Mouse (Mus musculus) adrenal gland, postnatal 14 days (tissue): Measurements from ENCODE around the gene Arl6. TPM values are rescaled to one million over a fixed set of nuclear protein-coding genes. Genes with fewer than 3 reads are reported as not detected.

Source experiments
- DNase-seq: peaks from one replicate; pipeline ENCODE4 v3.0.0; 2021; ENCODE audit warnings: mixed read lengths
- long read RNA-seq, 2 experiments: library from polyadenylated mRNA; stranded (forward); transcript quantifications; one replicate each; pipeline ENCODE4 v2.0.0; 2021
- total RNA-seq: library from RNA; stranded (reverse); gene quantifications from 2 replicates; pipeline ENCODE4 v1.2.3, GENCODE M21; 2021

Arl6 gene
- 8.0 and 9.4 TPM in 2 replicates for total RNA-seq
- long read RNA-seq, experiment 1, transcript Arl6-201 (8 exons, 1,696 nt): major isoform, 12 of 14 reads
- long read RNA-seq, experiment 1, partial matches to known transcripts: 1 of 14 reads
- long read RNA-seq, experiment 1, other reads (novel, unspliced or antisense): 1 of 14 reads
- long read RNA-seq, experiment 2, transcript Arl6-201 (8 exons, 1,696 nt): major isoform, 13 of 13 reads
- long read RNA-seq, experiment 2, partial matches to known transcripts: 0 of 13 reads
- long read RNA-seq, experiment 2, other reads (novel, unspliced or antisense): 0 of 13 reads

DNA sequence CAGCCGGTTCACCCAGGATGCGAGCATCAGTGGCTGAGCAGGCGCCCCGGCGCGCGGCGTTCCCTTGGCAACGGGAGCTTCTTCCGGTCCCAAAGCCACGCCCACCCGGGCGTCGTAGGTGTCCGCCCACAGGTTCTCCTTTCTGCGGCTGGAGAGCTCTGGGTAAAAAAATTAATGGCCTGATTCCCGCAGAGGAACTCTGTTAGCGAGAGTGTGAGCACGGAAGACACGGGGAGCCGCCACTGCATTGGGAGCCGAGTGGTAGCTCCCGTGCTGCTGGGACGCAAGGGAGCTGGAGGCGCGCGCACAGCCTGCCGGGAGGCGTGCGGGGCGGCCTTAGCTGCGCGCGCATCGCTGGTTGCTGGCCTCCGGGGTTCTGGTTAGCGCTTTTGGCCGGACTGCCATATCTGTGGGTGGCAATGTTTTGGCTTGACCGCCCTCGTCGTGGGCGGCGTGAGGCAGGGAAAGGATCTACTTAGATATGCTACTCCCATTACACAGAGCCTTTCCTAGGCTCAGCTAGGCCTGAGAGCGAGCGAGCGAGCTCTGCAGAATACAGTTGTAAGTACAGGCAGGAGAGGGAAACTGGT is at the start of gene Arl6:
Gene Arl6 (minus strand): TSS at position 290 of the 590 bp plus-strand sequence.
- peak; percentile 96 for DNase-seq

GRCm38 (mm10) chr16:59685135-59685534 is 45.9 kb upstream of the Arl6 start:
- DNase-seq: no peak

DNA sequence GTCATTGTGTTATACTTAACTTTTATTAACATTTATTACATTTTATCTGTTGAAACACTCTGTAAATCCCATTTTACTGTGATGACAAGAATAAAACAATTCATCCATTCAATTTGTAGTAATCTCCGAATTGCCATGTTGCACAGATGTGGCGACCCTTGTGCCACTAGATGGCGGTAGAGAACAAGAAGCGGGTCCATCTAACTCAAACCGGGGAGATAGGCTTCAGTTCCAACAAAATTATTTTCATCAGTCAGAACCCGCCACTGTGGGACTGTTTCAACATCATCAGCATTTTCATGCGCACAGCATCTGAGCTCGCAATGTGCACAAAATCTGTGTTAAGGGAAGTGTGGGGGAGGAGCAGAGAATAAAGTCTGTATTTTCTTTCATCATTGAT is 44.2 kb upstream of the Arl6 start:
- peak; percentile 81 for DNase-seq

GRCm38 (mm10) chr16:59682216-59682891 is 43.2 kb upstream of the Arl6 start:
- DNase-seq: no peak

DNA sequence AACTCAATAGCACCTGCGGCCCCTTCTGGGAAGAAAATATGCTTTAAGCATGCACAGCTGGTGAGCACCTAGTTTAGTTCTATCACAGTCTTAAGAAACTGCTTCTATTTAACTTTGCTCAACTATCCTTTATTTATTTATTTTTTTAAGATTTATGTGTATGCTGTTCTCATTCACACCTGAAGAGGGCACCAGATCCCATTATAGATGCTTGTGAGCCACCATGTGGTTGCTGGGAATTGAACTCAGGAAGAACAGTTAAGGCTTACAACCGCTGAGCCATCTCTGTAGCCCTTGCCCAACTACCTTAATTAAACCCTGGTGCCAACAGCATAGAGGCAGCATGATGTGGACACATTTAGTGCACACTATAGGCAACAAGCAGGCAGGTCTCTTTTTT is 27.7 kb upstream of the Arl6 start:
- DNase-seq: no peak

- DNase-seq: no peak
These were observed 4.6 kb upstream of the Arl6 start for GRCm38 (mm10) chr16:59643766-59644165.

- DNase-seq: no peak
These were observed 794 bp upstream of the Arl6 start for GRCm38 (mm10) chr16:59639985-59640384.

GRCm38 (mm10) chr16:59634598-59634997 is 4.6 kb downstream of the Arl6 start:
- DNase-seq: no peak

GRCm38 (mm10) chr16:59621554-59621953 is 17.6 kb downstream of the Arl6 start:
- DNase-seq: no peak

DNA sequence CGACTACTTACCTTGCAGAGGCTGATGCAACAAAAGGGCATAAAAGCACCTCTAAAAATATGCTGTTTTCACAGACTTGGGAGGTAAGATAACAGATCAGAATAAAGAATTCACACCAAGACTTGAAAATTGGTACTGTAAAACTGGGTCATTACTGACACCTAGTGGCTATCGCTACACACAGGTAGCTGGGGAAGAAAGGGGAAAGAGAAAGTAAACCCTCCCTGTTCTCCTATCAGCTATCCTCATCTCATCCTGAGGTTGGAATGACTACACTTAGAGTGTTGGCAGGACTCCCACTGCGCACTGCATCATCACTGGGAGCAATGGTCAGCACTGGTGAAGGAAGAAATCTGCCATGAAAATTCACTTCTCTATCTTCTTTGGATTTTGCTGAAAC is 22.0 kb downstream of the Arl6 start:
- peak; percentile 62 for DNase-seq

GRCm38 (mm10) chr16:59615675-59616074 is 23.5 kb downstream of the Arl6 start:
- DNase-seq: no peak

DNA sequence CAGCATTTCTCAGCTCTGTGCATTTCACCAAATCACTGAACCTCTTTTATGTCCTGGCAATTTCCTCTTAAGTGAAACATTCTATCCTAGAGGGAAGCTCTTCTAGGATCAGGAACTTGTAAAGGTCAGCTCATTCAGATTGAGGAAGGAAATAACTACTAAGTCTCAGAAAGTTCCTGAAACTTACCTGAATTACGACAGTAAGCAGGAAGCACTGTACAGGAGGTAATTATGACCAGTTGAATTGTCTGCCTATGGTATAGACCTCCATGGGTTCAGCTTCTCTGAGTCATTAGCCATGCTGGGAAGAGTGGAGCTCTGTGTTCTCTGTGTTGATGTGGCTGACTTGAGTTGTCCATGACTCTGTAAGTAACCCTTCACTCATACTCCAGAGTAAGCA is 28.4 kb downstream of the Arl6 start:
- no peak for DNase-seq

DNA sequence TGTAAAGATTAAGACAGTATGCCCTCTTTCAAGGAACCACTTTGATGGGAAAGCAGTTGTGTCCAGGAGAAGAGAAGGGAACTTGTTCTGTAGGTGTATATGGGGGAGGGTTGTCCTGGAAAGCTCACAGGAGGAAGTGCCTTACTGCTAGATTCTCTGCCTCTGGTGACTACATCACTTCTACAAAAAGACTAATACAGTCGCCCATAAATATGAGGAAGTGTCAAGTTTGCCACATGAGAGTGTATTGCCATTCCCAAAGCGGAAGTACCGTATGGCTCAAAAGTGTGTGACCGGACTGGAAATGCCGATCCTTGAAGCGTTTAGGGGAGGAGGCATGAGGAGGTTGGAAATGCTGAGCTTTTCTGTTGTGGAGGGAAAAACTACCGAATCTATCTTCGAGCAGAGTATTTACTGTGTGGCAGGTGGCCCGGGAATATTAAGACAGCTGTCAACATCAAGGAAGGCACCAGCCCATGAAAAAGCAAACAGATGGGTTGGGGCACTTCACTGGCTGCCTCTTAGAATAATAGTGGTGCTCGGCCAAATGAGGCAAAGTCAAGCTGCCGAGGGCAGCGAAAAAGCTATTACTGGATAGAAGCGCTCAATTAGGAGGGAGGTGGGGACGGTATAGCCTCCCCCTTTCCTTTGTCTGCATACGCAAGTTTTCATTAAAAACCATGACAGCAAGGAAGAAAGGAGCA is 35.0 kb downstream of the Arl6 start:
- DNase-seq: no peak

DNA sequence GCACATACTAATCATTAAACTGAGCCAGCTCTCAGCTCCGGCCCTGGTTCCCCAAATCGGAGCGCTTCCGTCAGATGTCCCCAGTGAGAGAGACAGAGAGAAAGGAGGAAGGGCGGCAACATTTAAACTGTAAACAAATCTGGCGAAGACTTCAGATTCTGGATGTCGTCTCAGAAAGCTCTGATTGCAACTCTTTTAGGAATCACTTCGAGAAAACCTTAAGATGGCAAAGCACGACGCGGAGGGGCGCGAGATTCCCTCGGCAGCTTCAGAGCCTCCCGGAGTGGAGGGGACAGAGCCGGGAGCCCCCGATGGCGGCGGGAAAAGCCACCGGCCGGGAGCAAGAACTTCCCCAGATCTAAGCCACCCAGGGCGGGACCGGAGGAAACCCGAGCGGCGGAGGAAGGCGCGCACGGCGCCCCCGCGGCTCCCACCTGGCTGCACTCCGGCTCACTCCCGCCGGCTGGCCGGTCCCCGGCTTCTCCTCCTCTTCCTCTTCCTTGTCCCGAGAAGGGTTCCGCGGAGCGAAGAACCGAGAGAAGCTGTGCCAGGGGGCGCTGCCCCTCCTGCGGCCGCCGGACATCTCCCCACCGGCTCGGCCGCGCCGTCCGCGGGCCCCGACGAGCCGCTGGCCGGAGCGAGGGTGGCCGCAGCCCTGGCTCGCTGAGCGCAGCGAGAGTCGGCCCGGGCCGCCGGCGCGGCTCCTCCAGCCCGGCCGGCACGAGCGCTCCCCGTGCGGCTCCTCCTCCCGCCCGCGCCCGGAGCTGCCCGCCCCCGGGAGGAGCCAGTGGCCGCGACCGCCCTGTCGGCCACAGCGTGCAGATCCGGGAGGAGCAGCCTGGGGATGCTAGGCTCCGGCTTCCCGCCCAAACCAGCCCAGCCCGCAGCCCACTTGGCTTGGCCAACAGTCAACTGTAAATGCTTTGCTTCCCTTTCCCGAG is 38.6 kb downstream of the Arl6 start, which contains the start of gene Crybg3:
Gene Crybg3 (minus strand): TSS at position 669 of the 941 bp plus-strand sequence.
- peak; percentile 93 for DNase-seq

DNA sequence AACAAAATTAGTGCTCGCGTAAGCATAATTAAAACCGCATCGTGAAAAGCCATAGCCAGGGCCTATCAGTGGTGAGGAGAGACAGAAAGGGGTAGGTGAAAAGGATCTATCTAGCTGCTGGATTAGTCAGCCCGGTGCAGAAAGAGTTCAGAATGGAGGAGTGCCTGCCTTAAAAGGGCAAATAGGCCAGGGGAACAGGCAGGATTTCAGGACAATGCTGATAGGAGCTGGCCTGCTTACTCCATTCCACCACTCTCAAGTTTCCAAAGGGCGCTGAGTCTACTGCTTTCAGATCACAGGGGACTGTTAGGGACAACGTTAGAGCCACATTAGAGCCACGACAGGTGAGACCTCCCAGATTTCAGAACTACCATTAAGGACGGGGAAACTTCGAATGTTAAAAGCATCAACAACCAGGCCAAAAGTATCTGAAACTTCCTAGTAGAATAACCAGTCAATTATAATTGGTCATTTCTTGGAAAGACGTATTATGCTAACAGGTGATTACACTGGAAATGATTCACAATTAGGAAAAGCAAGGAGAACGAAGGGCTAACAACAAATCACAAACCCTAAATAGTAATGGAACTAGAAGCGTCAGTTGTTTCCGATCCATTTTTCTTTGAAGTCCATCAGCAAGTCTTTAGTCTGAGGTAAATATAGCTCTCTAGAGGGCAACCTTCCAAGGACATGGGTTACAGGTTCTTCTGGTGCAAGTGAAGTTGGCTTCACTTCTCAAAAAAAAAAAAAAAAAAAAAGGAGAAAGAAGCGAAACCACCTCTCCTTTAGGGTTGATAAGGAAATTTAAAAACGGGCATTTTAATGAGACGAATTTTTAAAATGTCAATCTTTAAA is 39.6 kb downstream of the Arl6 start:
- peak; percentile 32 for DNase-seq

- DNase-seq: no peak
These were observed 40.2 kb downstream of the Arl6 start for GRCm38 (mm10) chr16:59598997-59599396.

- DNase-seq: no peak
These were observed 41.9 kb downstream of the Arl6 start for GRCm38 (mm10) chr16:59597256-59597655.

- no peak for DNase-seq
These were observed 44.5 kb downstream of the Arl6 start for GRCm38 (mm10) chr16:59594714-59595113.

GRCm38 (mm10) chr16:59590790-59591189 is 48.4 kb downstream of the Arl6 start:
- DNase-seq: no peak

DNA sequence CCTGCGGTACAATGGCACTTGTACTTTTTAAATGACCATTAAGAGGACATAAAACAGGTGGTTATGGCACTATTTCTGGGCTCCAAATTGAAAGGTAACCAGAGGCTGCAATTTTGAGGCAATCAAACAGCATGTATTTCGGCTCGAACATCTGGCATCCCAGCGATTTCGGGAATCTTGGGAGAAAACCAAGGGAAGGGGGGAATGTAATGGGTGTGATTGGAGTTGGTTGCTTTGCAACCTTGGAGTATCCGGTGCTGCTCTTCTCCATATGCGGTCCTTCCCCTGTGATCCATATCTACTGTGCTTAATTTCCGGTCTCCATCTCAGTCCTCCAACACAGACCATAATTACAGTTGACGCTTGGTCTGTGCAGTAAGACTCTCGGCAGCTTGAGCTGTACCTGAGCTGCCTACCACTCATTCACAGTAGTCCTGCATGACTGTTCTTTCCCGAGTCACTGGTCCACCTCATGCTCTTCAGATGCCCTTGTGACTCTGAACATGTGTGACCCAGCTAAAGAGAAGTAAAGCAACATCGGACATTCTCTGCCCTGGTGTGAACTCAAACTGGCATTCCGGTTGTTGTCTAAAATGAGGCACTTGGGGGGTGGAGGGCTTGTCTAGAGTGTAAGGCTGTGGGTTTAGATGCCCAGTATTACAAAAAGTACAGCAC is 50.7 kb downstream of the Arl6 start:
- no peak for DNase-seq
